Mouse (Mus musculus) brain, embryonic 14.5 days (tissue): ENCODE data around the gene Pnmal2.

Experiments
- CTCF ChIP-seq: fragments of 200-500 bp; IDR thresholded peaks from 2 replicates; pipeline ENCODE4 v1.5.1; 2012; ENCODE audit warnings: inconsistent platforms, mild to moderate bottlenecking, moderate library complexity, borderline replicate concordance; ENCODE audit not compliant: insufficient read depth, insufficient read length; ENCODE audit errors: extremely low read depth
- POLR2A ChIP-seq: fragments of 200-500 bp; IDR thresholded peaks from 2 replicates; pipeline ENCODE4 v1.6.1; 2012; ENCODE audit warnings: mild to moderate bottlenecking, inconsistent platforms, borderline replicate concordance; ENCODE audit not compliant: poor library complexity, insufficient read depth, insufficient read length, severe bottlenecking; ENCODE audit errors: extremely low read depth

DNA sequence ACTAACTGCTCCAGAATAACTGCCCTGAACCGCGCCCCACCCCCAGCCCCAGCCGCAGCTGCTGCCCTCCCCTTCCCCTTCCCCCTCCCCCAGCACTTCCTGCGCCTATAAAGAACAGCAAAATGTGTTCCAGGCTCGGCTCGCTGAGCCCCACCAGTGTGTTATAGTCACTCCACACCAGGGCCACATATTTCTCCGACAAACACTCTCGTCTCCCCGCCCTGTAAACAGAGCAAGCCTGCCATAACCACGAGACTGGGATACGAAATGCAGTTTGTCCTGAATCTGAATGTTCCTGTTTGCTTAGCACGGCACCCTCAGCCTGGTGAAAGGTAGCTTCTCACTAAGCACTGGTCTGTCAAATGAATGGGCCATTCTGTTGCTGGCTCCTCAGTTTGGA is 35.9 kb downstream of the Pnmal2 start:
- TF ChIP-seq CTCF, result no peak
- no peak for TF ChIP-seq POLR2A
